Mouse (Mus musculus) right cerebral cortex, postnatal 14 days (tissue): ENCODE measurements at regions not wholly inside any gene's neighbourhood (a gene's known extent, or its start where the extent isn't known, plus 50 kb on each side); places are given as distances from the start of the nearest gene placed in this dataset.

Experiments used
- DNase-seq: peaks from one replicate; pipeline ENCODE4 v3.0.0; 2022

GRCm38 (mm10) chrX:45842621-45843020 lies 486.2 kb upstream of the Actrt1 start:
- DNase-seq: peak; percentile 17
